Comparison of ENCODE assay signal across 15 mouse cellular contexts in the genomic region with DNA sequence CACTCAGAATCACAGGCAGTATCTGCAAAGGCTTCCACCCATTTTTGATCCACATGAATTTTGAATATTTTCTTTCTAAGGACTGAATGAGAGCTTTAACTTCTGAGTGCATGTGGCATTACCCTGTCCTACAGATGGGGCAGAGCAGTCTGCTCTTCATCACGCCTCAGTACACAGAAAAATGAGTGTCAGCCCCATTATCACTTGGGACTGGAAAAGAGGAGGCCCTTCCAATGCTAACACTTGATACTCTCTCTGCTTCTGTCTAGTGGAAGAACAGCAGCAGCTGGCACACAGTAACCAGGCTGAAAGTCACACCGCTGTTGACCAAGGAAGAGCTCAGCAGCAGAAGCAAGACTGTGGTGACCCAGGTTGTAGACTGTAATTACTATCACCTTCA. TPM values are rescaled to one million over a fixed set of nuclear protein-coding genes. Genes with fewer than 3 reads are reported as not detected.
"Had no signal": no experiment of that assay in that cellular context is flagged by ENCODE, and none has a peak within 500 bp of the region (broad histone marks: within the 10 kb centered on the region; RNA-seq: fewer than 3 reads in every experiment).

No protein-coding gene starts in this region.

- H3K4me2 ChIP-seq: limb, embryonic 13.5 days; neural tube, embryonic 13.5 days had no signal

- DNase-seq: kidney, adult 9 months; kidney, postnatal 36 days; layer of hippocampus, adult 9-11 months; layer of hippocampus, postnatal 36 days; lung, adult 18-20 months; midbrain, embryonic 14.5 days; right cerebral cortex, adult 18-20 months; right cerebral cortex, postnatal 25 days; thymus, postnatal 14 days had no signal

- H3K4me1 ChIP-seq: limb, embryonic 13.5 days; neural tube, embryonic 13.5 days had no signal

- H3K4me3 ChIP-seq: limb, embryonic 13.5 days; neural tube, embryonic 13.5 days had no signal

- H3K27me3 ChIP-seq: limb, embryonic 13.5 days; neural tube, embryonic 13.5 days had no signal

- H3K9ac ChIP-seq: limb, embryonic 13.5 days; liver, embryonic 14.5 days; neural tube, embryonic 13.5 days had no signal

- H3K27ac ChIP-seq: kidney, postnatal 0 days; limb, embryonic 13.5 days; liver, embryonic 14.5 days; neural tube, embryonic 13.5 days had no signal

- H3K36me3 ChIP-seq: limb, embryonic 13.5 days; neural tube, embryonic 13.5 days had no signal

- H3K9me3 ChIP-seq: limb, embryonic 13.5 days; neural tube, embryonic 13.5 days had no signal

RNA-seq across cellular contexts. Expression of a gene that starts 46.0 kb away (rescaled TPM):
- total RNA-seq: layer of hippocampus, adult 18-20 months; layer of hippocampus, postnatal 36 days; left cerebral cortex, adult 8-10 months had no signal
